Mouse (Mus musculus) layer of hippocampus, adult 9-11 months (tissue): ENCODE data around the gene Runx1.

ENCODE experiments used
- DNase-seq: peaks from one replicate; pipeline ENCODE4 v3.0.0; 2022

Runx1 gene

GRCm38 (mm10) chr16:92609006-92609716 lies 216.8 kb downstream of the Runx1 start:
- DNase-seq, result no peak

DNA sequence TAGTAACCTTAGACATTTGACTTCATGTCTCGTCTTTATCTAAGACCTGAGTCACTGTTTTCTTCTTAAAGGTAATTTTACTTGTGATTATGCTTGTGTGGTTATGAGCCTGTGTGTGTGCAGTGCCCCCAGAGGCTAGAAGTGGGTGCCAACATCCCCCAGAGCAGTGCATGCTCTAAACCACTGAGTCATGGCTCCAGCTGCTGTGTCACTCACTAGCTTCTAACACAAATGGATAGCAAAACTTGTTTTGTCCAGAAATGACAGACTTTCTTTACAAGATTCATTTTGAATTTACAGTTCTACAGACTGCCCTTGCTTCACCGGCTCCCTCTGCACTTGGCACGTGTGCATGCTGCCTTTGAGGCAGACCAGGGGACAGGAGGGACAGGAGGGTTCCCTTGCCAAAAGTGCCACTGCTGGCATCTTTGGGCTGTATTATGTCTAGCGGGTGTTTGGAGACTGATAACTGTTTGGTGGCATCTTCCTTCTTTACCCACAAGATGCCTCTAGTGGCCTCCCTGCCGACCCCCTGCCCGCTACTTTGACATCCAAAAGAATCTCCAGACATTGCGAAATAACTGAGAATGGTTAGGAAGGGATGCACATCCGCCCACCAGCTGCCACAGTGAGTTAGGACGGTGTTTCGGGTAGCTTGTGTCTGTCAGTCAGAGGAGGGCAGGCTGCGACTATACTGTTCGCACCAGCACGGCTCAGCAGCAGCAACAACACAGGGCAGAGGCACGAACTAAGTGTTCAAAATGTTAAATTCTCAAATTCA lies 217.6 kb downstream of the Runx1 start:
- DNase-seq, result no peak

GRCm38 (mm10) chr16:92606491-92606965 lies 219.4 kb downstream of the Runx1 start:
- no peak for DNase-seq

DNA sequence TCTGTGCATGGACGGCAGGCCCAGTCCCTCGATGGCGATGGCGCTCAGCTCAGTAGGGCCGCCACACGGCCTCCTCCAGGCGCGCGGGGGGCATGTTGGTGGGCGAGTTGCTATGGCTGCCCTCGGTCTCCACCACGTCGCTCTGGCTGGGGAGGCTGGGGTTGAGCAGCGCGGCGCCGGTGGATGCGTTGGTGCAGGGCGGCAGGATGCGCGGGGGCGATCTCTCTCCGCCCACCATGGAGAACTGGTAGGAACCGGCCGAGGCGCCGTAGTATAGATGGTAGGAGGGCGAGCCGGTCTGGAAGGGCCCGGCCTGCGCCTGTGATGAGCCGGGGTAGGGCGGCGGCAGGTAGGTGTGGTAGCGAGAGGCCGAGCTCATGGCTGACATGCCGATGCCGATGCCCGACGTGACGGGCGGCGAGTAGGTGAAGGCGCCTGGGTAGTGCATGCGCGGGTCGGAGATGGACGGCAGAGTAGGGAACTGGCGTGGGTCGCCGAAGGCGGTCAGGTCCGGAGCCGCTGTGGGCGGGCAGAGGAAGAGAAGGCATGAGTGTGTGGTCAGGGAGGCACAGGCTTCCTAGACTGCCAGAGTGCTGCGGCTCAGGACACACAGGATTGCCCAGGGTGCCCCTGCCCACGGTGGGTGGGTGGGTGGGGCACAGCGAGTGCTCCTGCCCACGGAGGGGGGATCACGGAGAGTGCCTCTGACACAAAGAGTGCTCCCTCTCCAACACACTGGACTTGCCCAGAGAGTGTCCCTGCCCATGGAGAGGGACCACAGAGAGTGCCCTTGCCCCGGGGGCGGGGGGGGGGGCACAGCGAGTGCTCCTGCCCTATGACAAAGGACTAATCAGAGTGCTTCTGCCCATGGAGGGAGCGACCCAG lies 220.1 kb downstream of the Runx1 start:
- DNase-seq, result no peak

GRCm38 (mm10) chr16:92602504-92602903 lies 223.4 kb downstream of the Runx1 start:
- DNase-seq, result no peak

DNA sequence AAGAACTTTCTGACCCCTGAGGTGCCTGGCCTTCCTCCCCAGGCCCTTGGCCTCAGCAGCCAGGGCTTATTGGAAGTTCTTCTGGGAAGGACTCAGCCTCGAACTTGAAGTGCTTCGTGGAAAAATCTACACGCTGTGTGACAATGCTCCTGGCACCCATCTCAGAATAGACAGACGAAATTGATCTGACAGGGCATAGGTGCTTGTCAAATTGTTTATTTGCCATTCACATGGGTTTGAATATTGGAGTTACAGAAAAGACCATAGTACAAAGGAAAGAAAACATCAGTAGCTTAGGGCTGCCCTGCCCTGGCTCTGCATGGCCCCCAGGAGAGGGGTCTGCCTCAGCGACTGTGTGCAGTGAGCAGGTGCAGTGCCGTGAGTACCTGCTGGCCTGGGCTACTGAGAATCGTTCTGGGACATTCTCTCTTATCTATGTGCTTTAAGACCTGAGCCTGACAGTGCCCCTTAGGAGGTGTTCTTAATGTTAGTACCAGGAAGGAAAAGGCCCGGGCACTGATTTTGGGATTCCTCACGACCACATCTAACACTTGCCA lies 224.6 kb downstream of the Runx1 start:
- DNase-seq, result no peak

DNA sequence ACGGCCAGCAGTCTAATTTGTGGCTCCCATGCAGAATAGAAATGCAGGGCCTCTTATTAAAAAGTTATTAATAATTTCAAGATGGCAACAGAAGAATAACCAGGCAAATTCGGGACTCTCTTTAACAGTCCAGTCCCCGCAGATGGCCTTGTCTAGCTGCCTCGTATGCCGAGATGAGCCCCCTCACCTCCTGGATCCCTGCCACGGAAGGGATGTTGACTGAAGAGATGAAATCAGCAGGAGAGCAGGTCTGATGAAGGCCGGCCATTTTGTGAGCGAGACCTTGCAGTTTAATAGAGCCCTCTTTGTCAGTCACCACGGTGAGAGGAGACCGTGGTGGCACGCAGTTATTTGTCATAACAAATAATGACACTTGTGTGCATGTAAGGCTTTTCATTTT lies 226.5 kb downstream of the Runx1 start:
- DNase-seq, result no peak

- DNase-seq, result no peak
Measured at GRCm38 (mm10) chr16:92597655-92598054, 228.3 kb downstream of the Runx1 start.

DNA sequence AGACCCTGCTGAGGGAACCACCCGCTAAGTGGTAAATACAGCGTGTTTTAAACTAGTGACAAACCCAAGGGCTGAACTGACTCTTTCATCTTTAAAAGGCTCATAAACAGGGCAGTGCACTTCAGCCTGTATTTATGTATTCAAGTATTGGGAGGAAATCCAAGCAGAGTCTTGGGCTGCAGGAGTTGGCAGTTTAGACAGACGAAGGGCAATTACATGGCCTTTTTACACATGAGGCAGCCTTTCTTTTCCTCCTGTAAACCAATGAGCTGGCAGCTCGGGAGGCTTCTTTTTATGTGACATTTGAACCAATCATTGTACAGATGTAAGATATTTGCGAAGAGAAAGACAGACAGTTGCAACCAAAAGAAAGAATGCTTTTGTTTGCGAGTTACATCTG lies 233.7 kb downstream of the Runx1 start:
- no peak for DNase-seq

DNA sequence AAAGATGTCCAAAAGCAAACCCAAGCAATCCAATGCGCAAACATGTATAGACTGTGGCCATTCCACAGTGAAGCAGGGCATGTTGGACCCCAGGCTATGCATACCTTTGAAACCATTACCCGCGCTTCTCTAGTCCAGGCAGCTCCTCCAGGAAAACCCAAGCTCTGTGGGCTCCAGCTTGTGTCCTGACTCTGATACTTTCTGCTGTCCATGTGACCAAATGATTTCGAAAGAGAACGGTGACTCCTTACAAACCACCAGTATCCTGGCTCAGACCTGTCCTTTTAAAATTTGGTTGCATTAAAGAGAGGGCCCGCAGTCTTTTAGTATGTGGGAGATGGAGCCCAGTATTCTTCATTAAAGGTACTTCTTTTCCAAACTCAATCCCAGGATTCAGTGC lies 234.2 kb downstream of the Runx1 start:
- no peak for DNase-seq

DNA sequence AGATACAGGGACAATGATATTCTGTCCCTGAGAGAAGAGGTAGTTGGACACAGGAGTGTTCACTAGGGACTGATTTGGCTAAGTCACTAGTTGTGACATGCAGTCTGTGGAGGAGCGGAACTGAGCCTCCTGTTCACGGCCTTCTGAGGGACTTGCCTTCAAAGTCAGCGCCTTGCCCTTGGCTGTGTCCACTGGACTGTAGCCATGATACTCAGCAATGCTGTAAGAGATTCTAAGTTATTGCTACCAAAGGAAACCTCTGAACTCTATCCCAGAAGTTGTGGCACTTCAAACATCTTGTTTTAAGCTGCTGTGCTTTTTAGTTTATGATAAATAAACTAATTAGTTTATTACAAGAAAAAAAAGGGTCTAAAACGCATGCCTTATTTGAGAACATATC lies 238.1 kb downstream of the Runx1 start:
- DNase-seq, result no peak

- no peak for DNase-seq
Measured at GRCm38 (mm10) chr16:92581767-92582166, 244.2 kb downstream of the Runx1 start.

GRCm38 (mm10) chr16:92580981-92581380 lies 245.0 kb downstream of the Runx1 start:
- no peak for DNase-seq

DNA sequence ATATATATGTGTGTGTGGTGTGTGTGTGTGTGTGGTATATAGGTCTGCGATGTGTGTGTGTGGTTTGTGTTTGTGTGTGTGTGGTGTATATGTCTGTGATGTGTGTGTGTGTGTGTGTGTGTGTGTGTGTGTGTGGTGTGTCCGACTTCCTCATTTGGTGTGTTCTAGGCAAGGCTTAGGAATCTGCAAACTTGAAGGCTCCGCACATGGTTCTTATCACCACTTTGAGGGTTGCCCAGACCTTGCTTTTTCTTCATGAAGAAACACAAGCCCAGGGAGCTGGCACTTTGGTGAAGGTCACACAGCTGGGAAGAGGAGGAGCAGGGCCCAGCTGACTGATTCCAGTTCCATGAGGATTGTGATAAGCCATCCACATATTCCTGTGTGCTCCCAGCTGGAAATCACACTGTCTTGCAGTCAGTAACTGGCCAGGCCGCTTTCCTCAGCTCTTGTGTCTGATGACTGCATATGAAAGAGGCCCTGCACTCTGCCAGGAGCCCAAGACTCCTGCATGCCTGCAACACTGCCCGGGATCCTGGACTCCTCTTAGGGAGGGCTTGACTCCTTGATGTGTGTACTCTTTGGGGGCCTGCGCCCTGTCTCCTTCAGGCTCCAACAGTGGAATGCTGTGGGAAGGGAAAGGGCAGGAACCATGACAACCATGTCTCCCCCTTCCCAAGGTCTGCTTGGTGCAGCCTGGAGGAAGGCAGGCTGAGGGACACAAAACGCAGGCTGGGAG lies 246.9 kb downstream of the Runx1 start:
- DNase-seq, result no peak

DNA sequence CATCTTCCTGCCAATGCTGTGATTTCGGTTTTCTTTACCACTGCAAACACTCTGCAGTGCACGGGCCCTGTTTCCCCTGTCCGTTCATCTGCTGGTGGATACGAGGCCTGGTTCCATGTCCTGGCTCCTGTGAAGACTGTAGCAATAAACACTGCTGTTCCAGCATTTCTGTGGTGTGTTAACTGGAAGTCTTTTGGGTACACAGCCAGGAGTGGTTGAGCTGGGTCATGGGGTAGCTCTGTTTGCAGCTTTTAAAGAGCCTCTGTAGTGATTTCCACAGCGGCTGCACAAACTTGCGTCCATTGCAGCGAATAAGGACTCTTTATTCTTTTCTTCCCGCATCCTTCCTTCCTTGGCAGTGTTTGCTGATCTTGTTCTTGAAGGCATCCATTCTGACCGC lies 248.6 kb downstream of the Runx1 start:
- no peak for DNase-seq

DNA sequence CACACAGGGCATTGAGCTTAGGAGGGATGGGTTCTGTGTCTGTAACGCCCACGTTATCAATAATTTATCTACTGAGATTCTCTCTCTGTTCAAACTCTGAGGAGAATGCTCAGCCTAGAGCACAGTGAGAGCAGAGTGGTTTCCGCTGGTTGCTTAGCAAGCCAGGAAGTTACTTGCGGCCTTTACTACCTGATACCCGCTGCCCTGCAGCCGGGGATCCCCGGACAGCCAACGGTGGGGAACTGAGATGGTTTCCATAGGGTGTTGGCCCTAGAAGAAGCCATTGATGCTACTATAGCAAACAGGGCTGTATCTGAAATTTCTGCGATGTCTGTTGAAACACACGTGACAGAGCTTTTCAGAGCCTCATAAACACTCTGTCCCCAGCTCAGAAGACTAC lies 250.2 kb downstream of the Runx1 start:
- no peak for DNase-seq

DNA sequence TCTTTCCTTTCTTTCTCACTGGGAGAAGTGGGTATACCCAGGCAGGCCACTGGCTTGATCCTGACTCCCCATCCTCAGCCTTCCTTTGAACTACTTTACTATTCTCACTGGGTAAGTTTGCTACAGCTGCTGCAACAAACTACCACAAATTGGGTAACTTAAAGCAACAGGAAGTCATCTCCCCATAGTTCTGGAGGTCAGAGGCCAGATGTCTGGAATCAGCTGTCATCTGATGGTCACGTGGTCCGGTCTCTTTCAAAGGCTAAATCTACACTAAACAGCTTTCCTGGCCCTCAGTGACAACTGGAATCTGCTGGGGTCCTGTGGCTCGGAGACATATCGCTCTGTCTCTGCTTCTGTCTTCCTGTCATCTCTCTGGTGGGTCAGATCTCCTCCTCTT lies 252.8 kb downstream of the Runx1 start:
- peak; percentile 44 for DNase-seq

GRCm38 (mm10) chr16:92571246-92571645 lies 254.7 kb downstream of the Runx1 start:
- DNase-seq, result no peak

- no peak for DNase-seq
Measured at GRCm38 (mm10) chr16:92566146-92566545, 259.8 kb downstream of the Runx1 start.

DNA sequence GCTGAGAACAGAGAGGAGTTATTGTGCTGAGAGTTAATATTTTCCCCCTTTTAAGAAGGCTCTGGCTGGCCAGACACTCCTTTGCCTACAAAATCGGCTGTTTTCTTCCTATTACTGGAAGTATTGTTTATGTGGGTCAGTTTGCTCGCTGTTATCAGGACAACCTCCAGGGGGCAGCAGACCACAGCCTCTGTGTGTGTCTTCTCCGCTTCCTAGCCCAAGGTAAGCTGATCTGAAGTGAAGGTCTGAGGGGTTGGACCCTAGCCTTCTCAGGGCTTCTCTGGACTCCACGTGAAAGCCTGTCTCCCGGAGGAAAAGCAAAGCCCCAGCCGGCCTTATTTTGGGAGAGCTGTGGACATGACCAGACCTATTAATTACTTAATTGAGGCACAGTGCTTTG lies 260.2 kb downstream of the Runx1 start:
- peak; percentile 73 for DNase-seq

DNA sequence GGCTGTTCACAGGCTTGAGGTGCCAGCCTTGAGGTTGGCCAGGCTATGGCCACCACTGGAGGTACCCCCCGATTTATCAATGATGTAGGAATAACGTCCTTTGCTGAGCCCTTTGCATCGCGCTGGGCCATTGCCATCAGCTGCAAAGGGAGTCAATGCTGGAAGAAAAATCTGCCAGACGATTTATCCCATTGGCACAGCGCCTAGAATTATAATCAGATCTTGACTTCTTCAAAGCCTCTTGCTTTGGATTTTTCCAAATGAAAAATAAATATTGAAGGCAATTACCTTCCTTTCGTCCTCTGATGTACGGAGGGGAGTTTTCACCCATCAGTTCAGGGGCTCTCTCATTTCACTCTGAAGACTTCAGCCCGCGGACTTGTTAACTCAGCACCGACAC lies 260.7 kb downstream of the Runx1 start:
- DNase-seq, result no peak

GRCm38 (mm10) chr16:92555051-92555450 lies 270.9 kb downstream of the Runx1 start:
- no peak for DNase-seq
